Mouse (Mus musculus) neutrophil, adult 83 days (primary cell): ENCODE measurements around the gene Vmn1r78. TPM values are rescaled to one million over a fixed set of nuclear protein-coding genes. Genes with fewer than 3 reads are reported as not detected.

Experiments used
- total RNA-seq, 2 experiments: library from RNA; stranded (reverse); gene quantifications; one replicate each; pipeline ENCODE4 v1.2.4; 2023

The Vmn1r78 gene
- total RNA-seq, result not detected

GRCm38 (mm10) chr7:12149957-12150356, at the start of gene Vmn1r78:
Gene Vmn1r78 (plus strand): TSS chr7:12150257.

GRCm38 (mm10) chr7:12170979-12171378, 20.9 kb downstream of the Vmn1r78 start, which contains the start of gene Vmn1r79:
Gene Vmn1r79 (plus strand): TSS chr7:12171279.

GRCm38 (mm10) chr7:12188986-12189385, 38.9 kb downstream of the Vmn1r78 start, which contains the start of gene Vmn1r80:
Gene Vmn1r80 (plus strand): TSS chr7:12189286.

Other genes starting within 250 kb of the Vmn1r78 start
- not detected for gene Vmn1r76, start 212.0 kb upstream of the Vmn1r78 start, total RNA-seq
- not detected for gene Vmn1r77, start 113.5 kb upstream of the Vmn1r78 start, total RNA-seq
- not detected for gene Vmn1r79, start 21.0 kb downstream of the Vmn1r78 start, total RNA-seq
- gene Vmn1r80, start 39.0 kb downstream of the Vmn1r78 start, total RNA-seq, result not detected
- gene Vmn1r81, start 118.0 kb downstream of the Vmn1r78 start, total RNA-seq, result not detected
- not detected for gene Vmn1r82, start 150.2 kb downstream of the Vmn1r78 start, total RNA-seq
- under 1 TPM; 0.15 to 0.29 TPM for gene Vmn1r83, start 179.2 kb downstream of the Vmn1r78 start, total RNA-seq
- not detected for gene Vmn1r84, start 219.0 kb downstream of the Vmn1r78 start, total RNA-seq